Mouse (Mus musculus): ENCODE data around the gene Hk1.

The Hk1 gene

DNA sequence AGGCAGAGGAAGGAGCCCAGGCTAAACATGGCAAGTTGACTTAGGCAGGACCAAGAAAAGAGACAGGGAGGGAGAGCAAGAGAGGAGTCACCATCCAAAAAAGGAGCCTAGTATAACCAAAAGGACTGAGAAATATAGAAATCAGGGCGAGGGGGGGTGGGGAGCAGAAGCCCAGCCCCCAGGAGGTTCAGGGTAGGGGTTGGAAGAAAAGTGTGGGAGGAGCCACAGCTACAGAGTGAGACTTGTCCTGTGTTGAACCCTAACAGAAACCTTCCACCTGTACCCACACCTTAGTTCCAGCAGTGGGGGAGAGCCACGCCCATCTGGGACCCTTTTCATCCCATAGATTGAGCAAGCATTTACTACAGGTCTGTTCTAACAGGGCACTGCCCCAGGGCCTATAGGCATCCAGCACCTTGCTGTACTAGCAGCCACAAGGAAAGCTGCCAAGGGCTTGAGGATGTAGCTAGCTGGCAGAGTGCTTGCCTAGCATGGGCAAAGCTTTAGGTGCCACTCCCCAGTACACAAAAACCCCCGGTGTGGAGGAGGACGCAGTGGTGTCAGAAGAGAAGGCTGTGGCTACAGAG is 96.4 kb downstream of the Hk1 start:
- in situ Hi-C loops (cut with MboI, MseI) = loop anchor here in 1 of 2 experiments (5.0 kb wide), 1 partner anchor 104 kb away; no protein-coding TSS in a partner anchor

DNA sequence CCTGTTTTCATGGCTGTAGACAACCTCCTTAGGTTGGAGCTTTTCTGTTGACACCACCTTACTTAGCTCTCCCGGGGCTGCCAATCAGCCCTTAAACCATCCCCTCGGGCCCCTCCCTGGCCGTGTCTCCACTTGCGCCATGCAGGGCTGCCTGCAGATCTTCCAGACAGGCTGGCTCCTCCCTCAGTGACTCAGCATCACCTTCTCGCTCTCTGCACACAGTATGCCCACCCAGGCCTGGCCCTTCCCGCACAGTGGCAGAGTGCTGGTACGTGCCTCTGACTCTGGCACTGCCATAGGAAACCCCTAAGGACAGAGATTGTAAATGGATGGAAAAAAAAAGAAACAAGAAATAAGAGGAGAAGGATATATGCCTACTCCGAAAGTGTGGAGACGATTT is 96.9 kb downstream of the Hk1 start:
- in situ Hi-C loops (cut with MboI, MseI) = loop anchor here in 1 of 2 experiments (5.0 kb wide), 1 partner anchor 105 kb away; no protein-coding TSS in a partner anchor

DNA sequence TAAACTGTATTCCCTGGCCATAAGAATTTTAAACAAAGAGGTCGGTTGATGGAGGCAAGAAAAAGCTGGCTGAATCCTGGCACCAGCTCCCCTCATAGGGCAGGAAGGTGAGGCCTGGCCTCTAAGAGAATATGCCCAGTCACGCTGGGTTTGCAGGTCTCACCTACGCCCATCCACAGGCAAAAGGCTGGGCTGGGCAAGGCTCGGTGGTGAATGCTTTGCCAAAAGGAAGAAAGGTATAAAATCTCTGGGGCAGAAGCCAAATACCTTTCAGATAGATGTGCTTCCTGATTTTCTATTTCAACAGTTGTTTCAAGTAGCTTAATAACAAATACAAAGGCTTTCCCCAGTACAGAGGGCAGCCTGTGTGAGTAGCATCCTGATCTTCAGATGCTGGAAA is 100.0 kb downstream of the Hk1 start:
- in situ Hi-C loops (cut with MboI, MseI) = loop anchor here in 1 of 2 experiments (5.0 kb wide), 1 partner anchor 108 kb away; no protein-coding TSS in a partner anchor

- in situ Hi-C loops (cut with MboI, MseI) = no loop called here
These were observed 100.6 kb downstream of the Hk1 start for GRCm38 (mm10) chr10:62279066-62279465.

- in situ Hi-C loops (cut with MboI, MseI) = no loop called here
These were observed 102.0 kb downstream of the Hk1 start for GRCm38 (mm10) chr10:62277499-62278293.

DNA sequence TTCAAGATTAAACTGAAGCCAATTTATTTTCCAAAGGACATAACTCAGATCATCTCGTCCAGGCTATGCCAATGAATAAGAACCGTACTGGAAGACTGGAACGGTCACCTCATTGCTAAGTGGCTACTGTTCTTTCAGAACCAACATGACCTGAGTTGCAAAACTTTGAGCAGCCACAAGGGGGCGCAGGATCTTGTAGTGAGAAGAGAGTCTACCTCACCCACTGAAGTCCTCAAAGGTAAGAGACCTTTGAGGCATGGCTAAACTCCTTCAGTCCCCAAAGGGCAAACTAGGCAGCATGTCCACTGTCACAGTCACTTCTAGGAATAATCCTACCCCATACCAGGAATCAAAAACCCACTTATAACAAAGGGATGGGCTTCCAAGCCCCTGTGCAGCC is 104.5 kb downstream of the Hk1 start:
- in situ Hi-C loops (cut with MboI, MseI) = no loop called here

DNA sequence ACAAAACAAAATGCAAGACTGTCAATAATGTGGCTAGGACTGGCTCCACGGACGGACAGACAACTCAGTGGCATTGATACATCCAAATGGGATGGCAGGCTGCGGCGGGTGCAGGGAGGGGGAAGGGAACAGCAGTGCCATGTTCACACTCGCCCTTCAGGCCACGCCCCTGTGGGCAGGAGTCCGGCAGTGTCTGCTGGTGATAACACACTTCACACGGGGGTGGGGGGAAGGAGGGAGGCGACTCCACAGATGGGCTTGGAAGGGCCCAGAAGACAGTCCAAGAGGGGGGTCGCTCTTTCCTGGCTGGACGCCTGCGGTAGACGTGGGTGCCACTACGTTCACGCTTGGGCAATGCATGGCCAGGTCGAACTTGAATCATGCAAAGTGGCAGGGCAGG is 110.4 kb downstream of the Hk1 start:
- in situ Hi-C loops (cut with MboI, MseI) = no loop called here

DNA sequence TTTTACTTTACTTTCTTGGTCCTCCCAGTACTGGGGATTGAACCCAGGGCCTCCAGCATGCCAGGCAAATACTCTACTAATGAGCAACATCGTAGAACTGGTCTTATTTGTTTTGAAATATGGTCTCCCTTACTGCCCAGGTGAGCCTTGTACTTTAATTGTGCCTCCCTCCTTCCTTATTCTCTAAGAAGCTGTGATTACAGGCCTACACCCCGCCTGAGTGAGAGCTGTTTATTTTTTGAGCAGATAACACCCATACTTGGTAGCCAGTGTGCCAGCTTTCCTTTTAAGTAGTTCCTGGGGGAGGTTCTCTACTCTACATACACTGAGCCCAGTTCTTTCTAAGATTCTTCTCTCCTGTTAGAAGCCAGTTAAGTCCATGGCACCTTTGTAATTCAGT is 115.4 kb downstream of the Hk1 start:
- in situ Hi-C loops (cut with MboI, MseI) = no loop called here

DNA sequence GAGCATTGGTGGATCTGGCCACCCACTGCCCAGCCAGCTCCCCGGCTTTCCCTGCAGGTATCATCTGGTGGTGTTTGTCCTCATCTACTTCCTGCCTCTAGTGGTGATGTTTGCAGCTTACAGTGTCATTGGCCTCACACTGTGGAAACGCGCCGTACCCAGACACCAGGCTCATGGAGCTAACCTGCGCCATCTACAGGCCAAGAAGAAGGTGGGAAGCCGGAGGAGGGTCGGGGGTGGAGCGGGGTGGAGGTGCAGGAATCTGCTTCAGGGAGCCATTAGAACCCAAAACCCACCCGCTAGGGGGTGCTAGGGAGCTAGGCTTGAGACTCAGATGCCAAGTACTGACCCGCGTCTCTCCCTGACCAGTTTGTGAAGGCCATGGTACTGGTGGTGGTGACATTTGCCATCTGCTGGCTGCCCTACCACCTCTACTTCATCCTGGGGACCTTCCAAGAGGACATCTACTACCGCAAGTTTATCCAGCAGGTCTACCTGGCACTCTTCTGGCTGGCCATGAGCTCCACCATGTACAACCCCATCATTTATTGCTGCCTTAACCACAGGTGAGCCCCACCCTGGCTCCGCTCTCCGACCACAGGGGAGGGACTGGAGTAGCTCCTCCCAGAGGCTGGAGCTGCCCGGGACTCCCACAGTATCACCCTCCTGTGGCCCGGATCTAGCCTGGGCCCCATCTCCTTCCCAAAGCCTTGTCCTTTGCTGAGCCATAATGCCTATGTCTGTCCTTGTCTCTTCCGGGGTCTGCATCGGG is 118.4 kb downstream of the Hk1 start:
- in situ Hi-C loops (cut with MboI, MseI) = no loop called here

GRCm38 (mm10) chr10:62258298-62258697 is 121.4 kb downstream of the Hk1 start:
- in situ Hi-C loops (cut with MboI, MseI) = loop anchor here in 1 of 2 experiments (10.0 kb wide), 1 partner anchor 1913 kb away; the partner anchor contains the start of gene Vsir

DNA sequence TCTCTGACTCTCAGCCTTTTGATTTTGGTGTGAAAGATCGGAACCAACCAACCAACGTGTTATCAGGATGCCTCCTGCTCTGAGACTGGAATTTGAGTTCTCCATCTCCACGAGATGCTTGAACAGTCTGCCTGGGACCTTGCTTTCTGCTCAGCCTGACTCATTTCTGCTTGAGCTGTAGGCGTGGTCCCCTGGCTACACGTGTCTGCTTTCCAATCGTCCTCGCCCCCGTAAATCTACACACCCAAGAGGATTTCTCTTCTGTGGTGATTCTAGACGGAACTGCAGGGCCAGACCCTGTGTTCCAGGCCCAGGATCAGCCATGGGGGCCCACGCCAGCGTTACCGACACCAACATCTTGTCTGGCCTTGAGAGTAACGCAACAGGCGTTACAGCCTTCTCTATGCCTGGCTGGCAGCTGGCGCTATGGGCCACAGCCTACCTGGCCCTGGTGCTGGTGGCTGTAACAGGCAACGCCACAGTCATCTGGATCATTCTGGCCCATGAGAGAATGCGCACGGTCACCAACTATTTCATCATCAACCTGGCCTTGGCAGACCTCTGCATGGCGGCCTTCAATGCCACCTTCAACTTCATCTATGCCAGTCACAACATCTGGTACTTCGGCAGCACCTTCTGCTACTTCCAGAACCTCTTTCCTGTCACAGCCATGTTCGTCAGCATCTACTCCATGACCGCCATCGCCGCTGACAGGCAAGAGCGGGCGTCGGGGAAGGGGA is 127.0 kb downstream of the Hk1 start:
- in situ Hi-C loops (cut with MboI, MseI) = loop anchor here in 1 of 2 experiments (10.0 kb wide), 1 partner anchor 1908 kb away; the partner anchor contains the start of gene Vsir

- in situ Hi-C loops (cut with MboI, MseI) = loop anchor here in 1 of 2 experiments (10.0 kb wide), 1 partner anchor 1907 kb away; the partner anchor contains the start of gene Vsir
These were observed 127.7 kb downstream of the Hk1 start, which contains the start of gene Tacr2 for GRCm38 (mm10) chr10:62252000-62252488. TSS of gene Tacr2 (plus strand) at chr10:62252438.

- in situ Hi-C loops (cut with MboI, MseI) = no loop called here
These were observed 131.9 kb downstream of the Hk1 start for GRCm38 (mm10) chr10:62247815-62248214.

GRCm38 (mm10) chr10:62247156-62247555 is 132.6 kb downstream of the Hk1 start:
- in situ Hi-C loops (cut with MboI, MseI) = no loop called here

DNA sequence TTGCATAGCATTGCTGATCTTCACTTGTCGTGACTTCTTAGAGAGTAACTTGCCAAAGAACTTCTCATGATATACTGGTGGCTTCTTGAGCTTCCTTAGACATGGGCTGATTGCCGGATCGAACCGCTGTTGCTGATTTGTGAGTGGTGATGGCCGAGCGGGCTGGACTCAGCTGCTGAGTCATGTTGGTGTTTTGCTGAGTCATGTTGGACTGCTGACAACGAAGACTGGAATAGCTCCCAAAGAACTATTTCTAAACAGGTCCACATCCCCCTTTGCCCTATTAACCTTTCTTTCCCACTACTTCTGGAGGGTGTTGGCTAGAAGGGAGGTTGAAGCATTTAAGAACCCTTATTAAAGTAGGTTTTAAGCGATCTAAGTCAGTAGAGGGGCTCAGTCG is 135.6 kb downstream of the Hk1 start:
- in situ Hi-C loops (cut with MboI, MseI) = no loop called here

GRCm38 (mm10) chr10:62242896-62243295 is 136.8 kb downstream of the Hk1 start:
- in situ Hi-C loops (cut with MboI, MseI) = no loop called here

- in situ Hi-C loops (cut with MboI, MseI) = no loop called here
These were observed 137.3 kb downstream of the Hk1 start for GRCm38 (mm10) chr10:62242358-62242757.

DNA sequence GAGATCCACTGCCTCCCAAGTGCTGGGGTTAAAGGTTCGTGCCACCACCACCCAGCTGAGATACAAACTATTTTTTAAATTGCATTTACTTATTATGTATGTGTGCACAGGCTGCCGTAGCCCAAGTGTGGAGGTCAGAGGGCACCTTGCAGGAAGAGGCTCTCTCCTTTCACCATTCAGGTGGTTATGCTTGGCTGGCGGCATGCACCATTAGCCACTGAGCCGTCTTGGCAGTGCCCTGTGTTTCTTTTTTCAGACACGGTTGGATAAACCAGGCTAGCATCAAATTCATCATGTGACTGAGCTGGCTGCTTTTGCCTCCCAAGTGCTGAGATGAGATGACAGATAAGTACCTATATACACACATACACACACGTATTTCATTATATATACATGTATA is 140.4 kb downstream of the Hk1 start:
- in situ Hi-C loops (cut with MboI, MseI) = no loop called here

GRCm38 (mm10) chr10:62238688-62239087 is 141.0 kb downstream of the Hk1 start:
- in situ Hi-C loops (cut with MboI, MseI) = no loop called here

DNA sequence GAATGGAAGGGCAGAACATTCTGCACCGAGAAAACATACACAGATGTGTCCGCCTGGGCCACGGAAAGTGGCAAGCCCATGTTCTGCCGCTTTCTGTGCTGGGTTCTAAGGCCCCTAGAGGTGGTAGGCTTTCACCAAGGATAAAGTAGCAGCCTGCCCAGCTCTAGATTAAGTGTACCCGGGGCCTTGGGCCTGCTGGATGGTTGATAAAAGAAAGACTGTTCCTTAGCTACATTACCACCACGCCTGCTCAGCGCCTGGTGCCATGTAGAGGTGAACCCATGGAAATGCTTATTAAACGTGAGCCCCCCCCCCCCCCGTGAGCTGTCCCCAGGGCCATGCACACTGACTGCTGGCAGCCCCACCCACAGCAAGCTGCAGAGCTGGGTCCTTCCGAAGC is 142.5 kb downstream of the Hk1 start:
- in situ Hi-C loops (cut with MboI, MseI) = no loop called here

DNA sequence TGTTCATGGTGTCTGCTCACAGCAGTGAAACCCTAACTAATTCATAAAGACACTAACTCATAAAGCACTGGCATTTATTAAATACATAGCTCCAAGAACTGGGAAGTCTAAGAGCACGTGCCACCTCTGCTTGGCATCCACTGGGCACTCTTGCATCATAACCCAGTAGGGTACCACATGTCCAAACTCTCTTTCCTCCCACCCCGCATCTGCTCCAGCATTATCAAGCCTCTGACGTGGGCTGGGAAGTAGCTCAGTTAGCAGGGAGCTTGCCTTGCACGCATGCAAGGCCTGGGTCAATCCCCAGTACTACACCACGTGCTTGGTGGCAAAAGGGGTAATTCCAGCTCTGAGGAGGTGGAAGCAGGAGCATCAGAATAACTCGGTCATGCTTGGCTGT is 143.5 kb downstream of the Hk1 start:
- in situ Hi-C loops (cut with MboI, MseI) = no loop called here

All from T-helper 17 cell (primary cell).